Mouse (Mus musculus): ENCODE measurements at regions not wholly inside any gene's neighbourhood (a gene's known extent, or its start where the extent isn't known, plus 50 kb on each side); places are given as distances from the start of the nearest gene placed in this dataset.

GRCm38 (mm10) chr1:155472112-155472955 is 55.1 kb upstream of the Xpr1 start:
- DNase-seq (ENCODE audit: low spot score in 2 of 2) = no peak

GRCm38 (mm10) chr1:155472956-155473646 is 55.9 kb upstream of the Xpr1 start:
- no peak for DNase-seq (ENCODE audit: low spot score in 2 of 2)

- DNase-seq (ENCODE audit: low spot score in 2 of 2) = no peak
These were observed 57.8 kb upstream of the Xpr1 start for GRCm38 (mm10) chr1:155474973-155475372.

- no peak for DNase-seq (ENCODE audit: low spot score in 2 of 2)
These were observed 59.0 kb upstream of the Xpr1 start for GRCm38 (mm10) chr1:155476237-155476636.

- DNase-seq (ENCODE audit: low spot score in 2 of 2) = no peak
These were observed 64.9 kb upstream of the Xpr1 start for GRCm38 (mm10) chr1:155482148-155482547.

GRCm38 (mm10) chr1:155482760-155483159 is 65.5 kb upstream of the Xpr1 start:
- DNase-seq (ENCODE audit: low spot score in 2 of 2) = no peak

GRCm38 (mm10) chr1:155483693-155484092 is 66.5 kb upstream of the Xpr1 start:
- no peak for DNase-seq (ENCODE audit: low spot score in 2 of 2)

- no peak for DNase-seq (ENCODE audit: low spot score in 2 of 2)
These were observed 70.1 kb upstream of the Acbd6 start for GRCm38 (mm10) chr1:155487796-155488195.

- DNase-seq (ENCODE audit: low spot score in 2 of 2) = no peak
These were observed 68.8 kb upstream of the Acbd6 start for GRCm38 (mm10) chr1:155488966-155489661.

- DNase-seq (ENCODE audit: low spot score in 2 of 2) = no peak
These were observed 67.8 kb upstream of the Acbd6 start for GRCm38 (mm10) chr1:155490131-155490530.

- no peak for DNase-seq (ENCODE audit: low spot score in 2 of 2)
These were observed 66.5 kb upstream of the Acbd6 start for GRCm38 (mm10) chr1:155491205-155492026.

- DNase-seq (ENCODE audit: low spot score in 2 of 2) = no peak
These were observed 64.6 kb upstream of the Acbd6 start for GRCm38 (mm10) chr1:155493333-155493732.

- DNase-seq (ENCODE audit: low spot score in 2 of 2) = no peak
These were observed 64.1 kb upstream of the Acbd6 start for GRCm38 (mm10) chr1:155493799-155494198.

GRCm38 (mm10) chr1:155494347-155494746 is 63.6 kb upstream of the Acbd6 start:
- no peak for DNase-seq (ENCODE audit: low spot score in 2 of 2)

GRCm38 (mm10) chr1:155499735-155500134 is 58.2 kb upstream of the Acbd6 start:
- no peak for DNase-seq (ENCODE audit: low spot score in 2 of 2)

- DNase-seq (ENCODE audit: low spot score in 2 of 2) = no peak
These were observed 55.1 kb upstream of the Acbd6 start for GRCm38 (mm10) chr1:155502867-155503266.

GRCm38 (mm10) chr1:155504581-155505328 is 53.2 kb upstream of the Acbd6 start:
- DNase-seq (ENCODE audit: low spot score in 2 of 2) = peak in 1 of 2 experiments; percentile 27

- DNase-seq (ENCODE audit: low spot score in 2 of 2) = no peak
These were observed 52.4 kb upstream of the Acbd6 start for GRCm38 (mm10) chr1:155505361-155506077.

All from gastrocnemius, postnatal 4 days (tissue).